Mouse (Mus musculus) c-Kit-negative CD71-positive TER-119-positive erythroid progenitor cells, embryonic 14.5 days (primary cell): Measurements from ENCODE around the gene Hsf2bp.

Experiments
- DNase-seq: peaks from one replicate; pipeline ENCODE4 v3.0.0-alpha.2; 2013; ENCODE audit warnings: low read depth, low spot score

The Hsf2bp gene

GRCm38 (mm10) chr17:31983491-31983890, 52.7 kb downstream of the Hsf2bp start:
- DNase-seq: no peak

- no peak for DNase-seq
These were observed 53.6 kb downstream of the Hsf2bp start for GRCm38 (mm10) chr17:31982326-31983190.

GRCm38 (mm10) chr17:31979888-31980287, 56.3 kb downstream of the Hsf2bp start:
- DNase-seq: no peak

GRCm38 (mm10) chr17:31977131-31977530, 59.0 kb downstream of the Hsf2bp start:
- DNase-seq: no peak

- no peak for DNase-seq
These were observed 59.6 kb downstream of the Hsf2bp start for GRCm38 (mm10) chr17:31976501-31976900.

GRCm38 (mm10) chr17:31974694-31975093, 61.5 kb downstream of the Hsf2bp start:
- no peak for DNase-seq

- DNase-seq: no peak
These were observed 62.4 kb downstream of the Hsf2bp start for GRCm38 (mm10) chr17:31973664-31974230.

- no peak for DNase-seq
These were observed 65.3 kb downstream of the Hsf2bp start for GRCm38 (mm10) chr17:31970890-31971289.

GRCm38 (mm10) chr17:31968801-31969200, 67.3 kb downstream of the Hsf2bp start:
- DNase-seq: no peak

- DNase-seq: no peak
These were observed 68.8 kb downstream of the Hsf2bp start for GRCm38 (mm10) chr17:31967311-31967710.

- no peak for DNase-seq
These were observed 69.6 kb downstream of the Hsf2bp start for GRCm38 (mm10) chr17:31966566-31966965.

- DNase-seq: no peak
These were observed 70.5 kb downstream of the Hsf2bp start for GRCm38 (mm10) chr17:31965623-31966022.

- DNase-seq: no peak
These were observed 73.2 kb downstream of the Hsf2bp start for GRCm38 (mm10) chr17:31962930-31963329.

GRCm38 (mm10) chr17:31962281-31962680, 73.9 kb downstream of the Hsf2bp start:
- DNase-seq: no peak

- DNase-seq: no peak
These were observed 81.5 kb downstream of the Hsf2bp start for GRCm38 (mm10) chr17:31954551-31955140.

GRCm38 (mm10) chr17:31949076-31949475, 87.1 kb downstream of the Hsf2bp start:
- DNase-seq: no peak

GRCm38 (mm10) chr17:31946436-31946835, 89.7 kb downstream of the Hsf2bp start:
- DNase-seq: no peak

- no peak for DNase-seq
These were observed 92.1 kb downstream of the Hsf2bp start for GRCm38 (mm10) chr17:31943881-31944539.

- no peak for DNase-seq
These were observed 94.5 kb downstream of the Hsf2bp start for GRCm38 (mm10) chr17:31941616-31942015.

- DNase-seq: no peak
These were observed 95.5 kb downstream of the Hsf2bp start for GRCm38 (mm10) chr17:31940607-31941006.

- DNase-seq: no peak
These were observed 96.7 kb downstream of the Hsf2bp start for GRCm38 (mm10) chr17:31939292-31940060.
